In the genomic region with DNA sequence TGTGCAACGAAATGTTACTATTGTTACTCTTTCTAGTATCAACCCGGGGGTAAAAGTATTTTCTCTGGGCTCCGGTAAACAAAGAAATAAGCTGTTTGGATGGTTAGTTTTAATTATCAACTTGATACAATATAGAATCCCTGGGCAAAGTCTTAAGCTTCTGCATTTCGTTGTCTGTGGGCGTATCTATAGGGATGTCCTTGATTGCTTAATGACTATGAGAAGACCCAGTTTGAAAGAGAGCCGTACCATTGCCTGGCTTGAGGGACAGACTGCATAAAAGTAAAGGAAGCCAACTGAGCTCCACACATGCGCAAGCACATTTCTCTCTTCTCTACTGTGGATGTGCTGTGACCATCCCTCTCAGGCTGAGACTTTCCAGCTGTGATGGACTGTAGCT, we compare ENCODE assay signal across 17 mouse cellular contexts.
DNase-seq lines count a peak whose midpoint lies in the region; ATAC-seq and TF ChIP-seq lines count a peak whose summit lies in the region.
"Had no signal": no experiment of that assay in that cellular context is flagged by ENCODE, and none has a peak within 500 bp of the region (broad histone marks: within the 10 kb centered on the region; RNA-seq: fewer than 3 reads in every experiment).

No protein-coding gene starts in this region.

- 92% methylated on average over 7 of the region's 7 CpGs for WGBS in heart, adult 2 months

- no peak for TF ChIP-seq CTCF in heart, adult 2 months (IDR thresholded peaks at IDR 0.05)

- intact Hi-C loops in heart, adult 2 months (cut with DNase I), result no loop called here

- H3K27me3 ChIP-seq in heart, adult 2 months (ENCODE audit: control insufficient read depth, insufficient read depth, low read length), result no peaks in the 10 kb centered on the region
- H3K27me3 ChIP-seq: embryonic facial prominence, embryonic 12.5 days; forebrain, embryonic 13.5 days; forebrain, embryonic 15.5 days had no signal

- peak; percentile 3 for DNase-seq in lung, postnatal 36 days
- DNase-seq in lung, adult 18-20 months, result no peak
- DNase-seq in adrenal gland, adult (ENCODE audit: inconsistent age in 2 of 2, low spot score in 1 of 2), result no peak
- DNase-seq in heart, adult 2 months, result no peak
- DNase-seq: adrenal gland, adult 8-10 months; adrenal gland, postnatal 14 days; adrenal gland, postnatal 36 days; cerebellum, adult 11-12 months; cerebellum, adult 2 months; cerebellum, adult 9-10 months; cerebellum, postnatal 10 days; cerebellum, postnatal 25 days had no signal

- no peaks in the 10 kb centered on the region for H3K79me2 ChIP-seq in heart, adult 2 months (replicated peaks; ENCODE audit: control insufficient read depth, insufficient read depth, low read length)

- no peak overlapping the region for H3K9ac ChIP-seq in heart, adult 2 months (ENCODE audit: low read depth, low read length)
- H3K9ac ChIP-seq: embryonic facial prominence, embryonic 12.5 days; forebrain, embryonic 13.5 days; forebrain, embryonic 15.5 days had no signal

- H3K36me3 ChIP-seq in heart, adult 2 months (ENCODE audit: control insufficient read depth, insufficient read depth, low read length), result no peaks in the 10 kb centered on the region
- H3K36me3 ChIP-seq: embryonic facial prominence, embryonic 10.5 days; embryonic facial prominence, embryonic 12.5 days; forebrain, embryonic 15.5 days had no signal

- ATAC-seq in megakaryocyte, adult 5-6 weeks (ENCODE audit: poor library complexity, severe bottlenecking), result peak; percentile 56
- ATAC-seq: forebrain, embryonic 13.5 days; forebrain, embryonic 15.5 days had no signal

- TF ChIP-seq POLR2A in heart, adult 2 months (IDR thresholded peaks at IDR 0.05; ENCODE audit: insufficient read depth, low read depth, low read length), result no peak

- TF ChIP-seq EP300 in heart, adult 2 months (IDR thresholded peaks at IDR 0.05; ENCODE audit: insufficient read depth, low read depth, low read length), result no peak

- H3K27ac ChIP-seq in heart, adult 2 months, result no peak overlapping the region
- H3K27ac ChIP-seq: embryonic facial prominence, embryonic 10.5 days; embryonic facial prominence, embryonic 12.5 days; forebrain, embryonic 13.5 days; forebrain, embryonic 15.5 days had no signal

- no peaks in the 10 kb centered on the region for H3K4me1 ChIP-seq in heart, adult 2 months (ENCODE audit: control insufficient read depth, insufficient read depth, low read length)
- H3K4me1 ChIP-seq: embryonic facial prominence, embryonic 10.5 days; embryonic facial prominence, embryonic 12.5 days; forebrain, embryonic 13.5 days; forebrain, embryonic 15.5 days had no signal

- H3K4me3 ChIP-seq in heart, adult 2 months, result no peak overlapping the region
- H3K4me3 ChIP-seq: embryonic facial prominence, embryonic 10.5 days; embryonic facial prominence, embryonic 12.5 days; forebrain, embryonic 13.5 days; forebrain, embryonic 15.5 days had no signal
